Mouse (Mus musculus): Measurements from ENCODE around the gene Nprl3. TPM values are rescaled to one million over a fixed set of nuclear protein-coding genes. Genes with fewer than 3 reads are reported as not detected.

Nprl3 gene
- polyA plus RNA-seq, 1 experiment from 2014 or later, result 29.8 TPM

DNA sequence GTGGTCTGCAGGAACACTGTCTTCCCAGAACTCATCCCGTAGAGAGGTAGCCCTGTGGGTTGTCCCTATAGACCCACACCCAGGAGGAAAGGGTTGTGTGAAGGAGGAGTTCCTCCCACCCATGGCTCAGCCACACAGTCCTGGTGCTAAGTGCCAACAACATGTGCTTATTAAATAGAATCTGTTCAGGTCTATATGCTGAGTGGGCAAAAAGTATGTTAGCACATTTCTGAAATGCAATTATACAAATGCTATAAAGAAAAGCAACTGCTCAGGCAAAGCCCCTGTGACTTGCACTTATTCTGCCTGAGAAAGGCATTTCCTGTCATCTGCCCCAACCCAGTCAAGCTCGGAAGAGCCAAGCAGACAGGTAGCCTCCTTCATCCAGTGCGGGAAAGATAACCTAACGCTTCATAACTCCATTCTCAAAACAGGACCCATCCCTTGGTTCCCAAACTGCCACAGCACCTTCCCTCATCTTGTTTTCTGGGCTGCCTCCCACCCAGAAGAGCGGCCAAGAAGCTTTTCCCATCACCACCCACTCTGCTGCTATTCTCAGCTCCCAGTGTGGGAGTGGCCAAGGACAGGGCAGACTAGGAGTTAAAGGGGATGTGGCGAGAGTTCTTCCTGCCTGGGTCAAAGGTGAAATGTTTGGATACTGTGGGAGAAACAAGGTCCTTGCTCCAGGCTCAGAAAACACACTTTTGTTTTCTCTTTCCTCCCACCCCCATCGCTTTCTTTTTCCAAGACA lies 24.1 kb downstream of the Nprl3 start:
- ATAC-seq (replicated peaks; ENCODE audit: insufficient number of reproducible peaks, insufficient read depth, low FRiP score, low read depth), result no peak
- peaks cover 18% of the 10 kb centered on the region; the same call in 1 of the 2 replicates for H3K36me3 ChIP-seq
- no peak overlapping the region for H3K9ac ChIP-seq

DNA sequence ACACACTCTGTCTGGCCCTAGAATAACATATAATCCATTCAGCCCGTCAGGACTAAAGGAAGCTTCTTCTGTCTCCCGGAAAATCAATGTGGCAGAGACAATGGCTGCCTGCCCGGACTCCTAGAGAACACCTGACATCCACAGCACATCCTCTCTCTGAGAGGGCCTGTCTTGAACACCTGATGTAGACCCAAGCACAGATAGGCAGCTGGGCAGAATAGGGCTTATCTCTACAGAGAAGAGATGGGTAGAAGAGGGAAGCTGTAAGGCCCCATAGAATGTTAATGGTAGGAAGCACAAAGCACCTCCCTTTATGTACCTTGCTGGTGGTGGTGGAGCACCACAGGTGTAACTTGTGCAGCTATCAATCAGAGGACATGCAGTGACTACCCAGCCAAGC lies 25.3 kb downstream of the Nprl3 start:
- H3K4me2 ChIP-seq, result no peak overlapping the region
- no peak for ATAC-seq (replicated peaks; ENCODE audit: insufficient number of reproducible peaks, insufficient read depth, low FRiP score, low read depth)

More for the DNA sequence above, 24.1 kb downstream of the Nprl3 start:
- H3K4me3 ChIP-seq, result no peak overlapping the region
- no peak overlapping the region for H3K4me2 ChIP-seq
- no peaks in the 10 kb centered on the region for H3K27me3 ChIP-seq
- 46% methylated on average over 7 of the region's 7 CpGs for WGBS
- H3K4me1 ChIP-seq (replicated peaks), result peaks cover 15% of the 10 kb centered on the region
- peak overlapping the region; percentile 45; the same call in 1 of the 2 replicates for H3K27ac ChIP-seq
- no peaks in the 10 kb centered on the region for H3K9me3 ChIP-seq (replicated peaks)

DNA sequence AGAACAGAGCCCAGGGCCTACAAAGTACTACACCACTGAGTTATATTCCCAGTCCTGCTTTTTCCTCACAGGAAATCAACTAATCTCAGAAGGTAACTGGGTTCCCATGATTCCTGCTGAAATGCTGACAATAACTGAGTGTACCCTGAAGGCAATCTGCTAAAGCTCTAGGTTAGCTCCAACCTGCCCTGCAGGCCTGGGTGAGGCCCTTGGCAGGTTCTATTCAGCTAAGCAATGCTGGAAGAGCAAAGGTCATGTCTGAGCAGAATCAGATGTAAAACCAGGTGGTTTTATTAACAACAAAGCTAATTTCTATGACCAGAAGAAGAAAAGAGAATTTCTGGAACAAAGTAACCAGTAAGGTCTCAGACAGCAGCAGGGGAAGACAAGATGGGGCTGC lies 26.1 kb downstream of the Nprl3 start:
- Histone ChIP-seq H3K9me3 (replicated peaks) (no peaks in the 10 kb centered on the region), H3K36me3 (peaks cover 14% of the 10 kb centered on the region; the same call in 1 of the 2 replicates), H3K9ac (no peak overlapping the region), H3K4me3 (no peak overlapping the region), H3K4me2 (no peak overlapping the region), H3K27me3 (no peaks in the 10 kb centered on the region), H3K4me1 (replicated peaks) (peaks cover 18% of the 10 kb centered on the region), H3K27ac (no peak overlapping the region)
- ATAC-seq (replicated peaks; ENCODE audit: insufficient number of reproducible peaks, insufficient read depth, low FRiP score, low read depth), result no peak

More for the DNA sequence above, 25.3 kb downstream of the Nprl3 start:
- Histone ChIP-seq H3K27me3 (no peaks in the 10 kb centered on the region), H3K9ac (no peak overlapping the region), H3K4me3 (no peak overlapping the region), H3K36me3 (peaks cover 14% of the 10 kb centered on the region; the same call in 1 of the 2 replicates), H3K27ac (no peak overlapping the region), H3K4me1 (replicated peaks) (peaks cover 15% of the 10 kb centered on the region), H3K9me3 (replicated peaks) (no peaks in the 10 kb centered on the region)
- 78% methylated on average over 3 of the region's 3 CpGs for WGBS

DNA sequence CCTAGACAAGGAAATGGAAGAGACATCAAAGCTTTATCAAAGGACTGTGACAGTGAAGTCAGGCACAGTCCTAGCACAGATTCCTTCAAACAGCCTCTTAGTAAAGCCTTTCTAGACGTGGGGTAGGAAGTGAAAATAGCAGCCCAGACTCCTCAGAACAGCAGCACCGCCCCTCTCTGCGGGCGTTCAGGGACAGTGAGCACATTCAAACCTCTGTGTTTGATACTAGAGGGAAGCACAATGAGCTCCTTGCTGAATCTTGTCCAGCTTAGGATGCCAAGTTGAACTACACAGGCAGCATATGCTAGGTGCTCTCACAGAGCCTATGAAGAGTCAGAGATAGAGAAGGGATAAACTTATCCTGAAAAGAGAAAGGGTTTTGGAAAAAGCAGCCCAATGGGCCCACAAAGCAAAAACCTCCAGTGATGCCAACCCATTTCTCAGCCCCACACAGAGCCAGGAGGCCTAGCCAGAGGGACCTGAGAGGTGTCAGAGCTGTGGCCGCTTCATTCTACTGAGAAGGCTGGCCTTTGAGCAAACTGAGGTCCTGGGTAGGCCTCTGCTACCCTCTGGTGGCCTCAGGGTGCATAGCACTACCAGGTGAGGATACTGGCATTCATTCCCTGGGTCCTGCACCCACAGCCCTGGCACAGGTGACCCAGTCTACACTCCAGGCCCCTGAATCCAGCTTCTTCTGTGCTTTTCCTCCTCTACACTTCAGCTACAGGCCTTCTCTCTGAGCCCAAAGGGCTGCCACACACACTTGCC lies 29.2 kb downstream of the Nprl3 start:
- Histone ChIP-seq H3K4me3 (no peak overlapping the region), H3K4me1 (replicated peaks) (peaks cover 26% of the 10 kb centered on the region), H3K27ac (no peak overlapping the region), H3K9me3 (replicated peaks) (no peaks in the 10 kb centered on the region), H3K36me3 (peaks cover 23% of the 10 kb centered on the region; the same call in 1 of the 2 replicates), H3K9ac (no peak overlapping the region), H3K4me2 (no peak overlapping the region), H3K27me3 (no peaks in the 10 kb centered on the region)
- ATAC-seq (replicated peaks; ENCODE audit: insufficient number of reproducible peaks, insufficient read depth, low FRiP score, low read depth), result no peak; the same call in 1 of the 2 replicates
- WGBS, result 67% methylated on average over 5 of the region's 5 CpGs

DNA sequence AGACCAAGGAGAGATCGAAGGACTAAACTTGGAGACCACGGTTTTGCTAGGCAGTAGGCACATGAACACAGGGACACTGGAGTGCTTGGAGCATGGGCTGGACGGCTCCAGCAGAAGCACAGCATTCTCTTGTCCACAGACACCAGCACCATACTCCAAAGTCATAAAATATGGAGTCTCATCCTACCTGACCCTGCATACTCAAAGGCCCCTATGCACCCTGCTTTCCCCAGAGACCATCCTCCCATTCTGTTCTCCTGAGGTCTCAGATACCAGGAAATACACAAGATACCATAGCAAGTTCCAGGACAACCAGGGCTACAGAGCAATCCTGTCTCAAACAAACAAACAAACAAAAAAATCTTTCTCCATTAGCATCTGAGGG lies 30.1 kb downstream of the Nprl3 start:
- Histone ChIP-seq H3K4me2 (no peak overlapping the region), H3K4me3 (no peak overlapping the region), H3K9ac (no peak overlapping the region), H3K27me3 (no peaks in the 10 kb centered on the region), H3K27ac (no peak overlapping the region), H3K4me1 (replicated peaks) (peaks cover 22% of the 10 kb centered on the region), H3K9me3 (replicated peaks) (no peaks in the 10 kb centered on the region), H3K36me3 (peaks cover 31% of the 10 kb centered on the region)
- no peak for ATAC-seq (replicated peaks; ENCODE audit: insufficient number of reproducible peaks, insufficient read depth, low FRiP score, low read depth)
- WGBS, result 88% methylated on average over 3 of the region's 3 CpGs

DNA sequence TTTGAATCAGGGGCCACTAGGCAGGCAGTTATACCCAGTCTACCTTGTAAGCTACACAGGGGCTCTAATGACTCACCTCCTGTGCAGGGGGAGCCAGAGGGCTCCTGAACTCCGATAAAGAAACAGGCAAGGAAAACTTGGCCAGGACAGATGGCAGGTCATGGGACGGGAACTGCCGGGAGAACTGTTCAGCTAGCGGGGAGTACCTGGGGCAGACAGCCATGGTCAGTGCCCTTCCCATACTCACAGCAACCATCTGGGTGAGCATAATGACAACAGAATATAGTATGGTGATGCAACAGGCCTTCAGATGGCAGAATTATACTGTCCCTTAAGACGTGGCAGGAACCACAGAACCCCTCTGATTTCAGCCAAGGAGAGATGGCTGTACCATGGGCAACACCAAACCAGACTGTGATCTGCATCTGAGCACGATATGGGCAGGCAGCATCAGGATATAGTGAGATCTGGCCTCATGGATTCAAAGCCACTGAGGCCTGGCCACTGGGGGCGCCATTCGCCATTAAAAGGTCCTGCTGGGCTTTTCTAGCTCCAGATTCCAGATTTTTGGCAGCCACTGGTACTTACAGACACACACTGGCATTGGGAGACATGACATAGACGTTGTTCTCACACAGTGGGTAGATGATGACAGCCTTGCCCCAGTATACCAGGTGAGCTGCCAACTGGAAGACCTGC lies 30.6 kb downstream of the Nprl3 start:
- peaks cover 36% of the 10 kb centered on the region for H3K36me3 ChIP-seq
- peaks cover 22% of the 10 kb centered on the region for H3K4me1 ChIP-seq (replicated peaks)
- H3K4me2 ChIP-seq, result no peak overlapping the region
- H3K4me3 ChIP-seq, result no peak overlapping the region
- no peak for ATAC-seq (replicated peaks; ENCODE audit: insufficient number of reproducible peaks, insufficient read depth, low FRiP score, low read depth)
- H3K27ac ChIP-seq, result peak overlapping the region; percentile 42; the same call in 1 of the 2 replicates
- no peaks in the 10 kb centered on the region for H3K27me3 ChIP-seq
- H3K9me3 ChIP-seq (replicated peaks), result no peaks in the 10 kb centered on the region
- WGBS, result 62% methylated on average over 9 of the region's 9 CpGs
- no peak overlapping the region for H3K9ac ChIP-seq

DNA sequence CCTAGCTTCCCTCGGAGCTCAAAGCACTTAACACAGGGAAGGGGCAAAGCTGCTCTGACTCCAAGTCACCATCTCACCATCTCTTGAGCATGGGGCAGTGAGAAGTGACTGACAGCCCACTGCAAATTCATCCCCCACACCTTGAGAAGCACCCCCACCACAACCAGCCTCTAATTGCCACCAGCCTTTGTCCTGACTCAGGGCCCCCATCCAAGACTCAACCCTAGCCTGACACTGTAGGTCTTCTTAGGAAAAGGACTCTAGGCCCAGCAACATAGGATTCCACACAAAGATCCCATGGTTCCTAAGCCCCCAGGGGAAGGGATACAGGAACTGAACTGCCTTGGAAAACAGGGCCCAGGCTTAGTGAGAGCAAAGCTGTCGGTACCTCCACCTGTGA lies 31.4 kb downstream of the Nprl3 start:
- peaks cover 22% of the 10 kb centered on the region for H3K4me1 ChIP-seq (replicated peaks)
- H3K27ac ChIP-seq, result peak overlapping the region; percentile 42; the same call in 1 of the 2 replicates
- no peak overlapping the region for H3K4me2 ChIP-seq
- no peak for ATAC-seq (replicated peaks; ENCODE audit: insufficient number of reproducible peaks, insufficient read depth, low FRiP score, low read depth)
- 50% methylated on average over 2 of the region's 2 CpGs for WGBS
- peaks cover 43% of the 10 kb centered on the region for H3K36me3 ChIP-seq
- no peaks in the 10 kb centered on the region for H3K9me3 ChIP-seq (replicated peaks)
- H3K27me3 ChIP-seq, result no peaks in the 10 kb centered on the region
- H3K9ac ChIP-seq, result no peak overlapping the region
- no peak overlapping the region for H3K4me3 ChIP-seq

DNA sequence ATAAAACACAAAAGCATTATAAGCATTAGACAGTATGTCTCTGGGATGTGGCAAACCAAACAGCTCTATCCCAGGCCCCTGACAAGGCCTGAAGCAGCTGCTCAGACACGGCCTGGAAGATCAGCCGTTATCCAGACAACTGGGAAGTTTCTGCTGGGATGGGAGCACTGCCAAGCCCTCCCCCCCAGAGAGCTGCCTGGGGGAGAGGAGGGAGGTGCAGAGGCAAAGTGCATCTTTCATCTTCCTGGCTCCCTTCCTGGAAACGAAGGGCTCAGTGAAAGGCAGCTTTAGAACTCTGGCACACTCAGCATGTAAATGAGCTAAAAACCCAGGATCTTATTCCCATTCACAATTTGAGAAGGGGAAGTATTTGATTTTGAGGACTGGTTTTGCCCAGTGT lies 31.9 kb downstream of the Nprl3 start:
- WGBS, result 21% methylated on average over 3 of the region's 3 CpGs
- ATAC-seq (replicated peaks; ENCODE audit: insufficient number of reproducible peaks, insufficient read depth, low FRiP score, low read depth), result peak; percentile 62; the same call in 1 of the 2 replicates
- H3K27ac ChIP-seq, result peak overlapping the region; percentile 42; the same call in 1 of the 2 replicates

DNA sequence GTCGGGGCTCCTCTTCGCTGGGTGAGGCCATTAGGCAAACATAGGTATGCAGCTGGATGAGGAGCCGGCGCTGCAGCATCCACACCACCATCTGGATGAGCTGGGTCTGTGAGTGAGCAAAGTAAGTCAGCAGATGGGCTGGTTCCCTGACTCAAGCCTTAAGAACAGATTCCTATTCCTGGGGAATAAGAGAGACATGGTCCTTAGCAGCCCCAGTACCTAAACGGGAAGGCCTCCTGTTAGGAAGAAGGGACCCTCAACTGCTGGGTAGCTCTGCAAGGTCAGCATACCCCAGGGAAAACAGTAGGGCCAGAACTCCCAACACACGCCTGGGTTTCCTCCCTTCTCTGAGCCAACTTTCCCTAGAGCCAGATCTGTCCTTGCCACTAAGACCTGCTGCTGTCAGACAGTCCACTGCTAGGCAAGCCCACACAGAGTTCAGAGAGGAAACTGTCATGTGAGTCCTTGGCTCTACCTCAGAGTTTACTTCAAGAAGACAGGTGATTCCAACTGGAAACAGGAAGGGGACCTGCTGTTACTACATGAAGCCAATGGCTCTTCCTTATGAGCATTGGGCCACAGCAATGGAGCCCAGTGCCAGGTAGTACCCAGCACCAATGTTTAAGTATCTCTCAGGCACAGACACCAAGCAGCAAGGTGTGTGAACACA lies 32.6 kb downstream of the Nprl3 start:
- WGBS, result 78% methylated on average over 6 of the region's 6 CpGs
- Histone ChIP-seq H3K9ac (no peak overlapping the region), H3K27ac (0 out of 2 replicates have a peak overlapping the region, but pooled peaks have one; percentile 42), H3K4me1 (replicated peaks) (peaks cover 22% of the 10 kb centered on the region), H3K27me3 (no peaks in the 10 kb centered on the region), H3K36me3 (peaks cover 43% of the 10 kb centered on the region), H3K9me3 (replicated peaks) (no peaks in the 10 kb centered on the region), H3K4me2 (no peak overlapping the region), H3K4me3 (no peak overlapping the region)
- ATAC-seq (replicated peaks; ENCODE audit: insufficient number of reproducible peaks, insufficient read depth, low FRiP score, low read depth), result no peak

More for the DNA sequence above, 31.9 kb downstream of the Nprl3 start:
- Histone ChIP-seq H3K4me3 (no peak overlapping the region), H3K9me3 (replicated peaks) (no peaks in the 10 kb centered on the region), H3K27me3 (no peaks in the 10 kb centered on the region), H3K4me1 (replicated peaks) (peaks cover 22% of the 10 kb centered on the region), H3K9ac (no peak overlapping the region), H3K4me2 (no peak overlapping the region), H3K36me3 (peaks cover 45% of the 10 kb centered on the region)

DNA sequence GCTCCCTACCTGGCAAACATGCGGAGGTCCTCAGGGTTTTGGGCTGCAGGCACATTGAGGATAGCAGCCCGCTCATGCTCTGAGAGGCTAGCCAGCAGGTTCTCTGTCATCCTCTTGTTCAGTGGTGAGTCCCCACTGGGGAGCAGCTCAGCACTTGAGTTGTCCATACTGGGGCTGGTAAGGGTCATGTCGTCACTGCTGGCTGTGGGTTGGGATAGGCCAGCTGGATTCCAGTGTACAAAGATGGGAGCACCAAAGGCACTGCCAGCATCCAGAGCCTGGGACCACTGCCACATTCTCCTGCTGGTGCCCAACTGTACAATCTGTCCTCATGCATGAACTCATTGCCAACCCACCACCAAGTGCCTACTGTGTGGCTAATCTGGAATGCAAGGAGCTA lies 33.6 kb downstream of the Nprl3 start:
- no peaks in the 10 kb centered on the region for H3K27me3 ChIP-seq
- peaks cover 22% of the 10 kb centered on the region for H3K4me1 ChIP-seq (replicated peaks)
- no peak overlapping the region for H3K4me3 ChIP-seq
- no peak overlapping the region for H3K4me2 ChIP-seq
- ATAC-seq (replicated peaks; ENCODE audit: insufficient number of reproducible peaks, insufficient read depth, low FRiP score, low read depth), result no peak
- no peak overlapping the region for H3K9ac ChIP-seq
- H3K36me3 ChIP-seq, result peaks cover 38% of the 10 kb centered on the region
- no peak overlapping the region for H3K27ac ChIP-seq
- 89% methylated on average over 3 of the region's 3 CpGs for WGBS
- H3K9me3 ChIP-seq (replicated peaks), result no peaks in the 10 kb centered on the region

DNA sequence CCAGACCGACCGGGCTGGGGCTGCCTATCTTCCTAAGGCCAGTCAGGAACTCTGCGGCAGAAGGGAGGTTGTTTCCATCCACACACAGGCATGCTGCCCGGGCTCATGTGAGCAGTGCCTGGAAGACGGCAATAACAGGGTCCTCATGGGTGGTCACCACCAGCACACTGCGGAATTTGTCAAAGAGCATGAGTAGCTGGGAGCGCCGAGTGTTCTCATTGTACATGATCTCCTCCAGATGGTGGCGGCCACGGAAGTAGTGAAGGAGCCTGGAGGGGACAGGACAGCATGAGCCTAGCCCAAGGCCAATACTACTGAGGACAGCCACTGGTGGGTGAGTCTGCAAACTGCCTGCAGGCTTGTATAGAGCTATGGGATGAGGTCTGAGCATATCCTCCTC lies 34.7 kb downstream of the Nprl3 start:
- H3K9me3 ChIP-seq (replicated peaks), result no peaks in the 10 kb centered on the region
- H3K27me3 ChIP-seq, result no peaks in the 10 kb centered on the region
- H3K9ac ChIP-seq, result no peak overlapping the region
- peaks cover 22% of the 10 kb centered on the region for H3K4me1 ChIP-seq (replicated peaks)
- no peak for ATAC-seq (replicated peaks; ENCODE audit: insufficient number of reproducible peaks, insufficient read depth, low FRiP score, low read depth)
- H3K36me3 ChIP-seq, result peaks cover 40% of the 10 kb centered on the region
- no peak overlapping the region for H3K4me3 ChIP-seq
- no peak overlapping the region for H3K27ac ChIP-seq
- H3K4me2 ChIP-seq, result no peak overlapping the region
- WGBS, result 79% methylated on average over 10 of the region's 10 CpGs

All from heart, embryonic 15.5 days (tissue).